Mouse (Mus musculus) left cerebral cortex, postnatal 36 days (tissue): ENCODE results near the gene Gm9936. TPM values are rescaled to one million over a fixed set of nuclear protein-coding genes. Genes with fewer than 3 reads are reported as not detected.

Experiments
- microRNA-seq: library from miRNA; unstranded; fragments of <30 nt; microRNA quantifications from one replicate; pipeline ENCODE4 v1.2.0, GENCODE M21; 2022
- total RNA-seq, 2 experiments: library from RNA; stranded (reverse); gene quantifications; 2 replicates each; pipeline ENCODE4 v1.2.3; 2021

The Gm9936 gene
- total RNA-seq, 2 experiments from 2014 or later = 1.00 to 1.0 TPM

Small RNA genes within 50 kb of the gene (microRNA-seq; reads per million reads assigned to microRNA genes)
- gene Mir6240 = 5.1 reads per million, percentile 17 among the genes with 10 or more reads in this experiment

Other genes starting within 250 kb of the Gm9936 start
- gene Trpv4, start 200.3 kb downstream of the Gm9936 start, total RNA-seq = 1 to 10 TPM; 1.5 to 2.6 TPM
- gene Gltp, start 167.7 kb downstream of the Gm9936 start, total RNA-seq = 10 to 100 TPM; 24.3 to 32.4 TPM
- gene Tchp, start 150.9 kb downstream of the Gm9936 start, total RNA-seq = 10 to 100 TPM in 1 of 2 experiments, 1 to 10 TPM in 1; 8.6 to 15.5 TPM
- gene Ankrd13a, start 84.0 kb downstream of the Gm9936 start, total RNA-seq = 10 to 100 TPM; 34.7 to 35.4 TPM
- gene Git2, start 83.2 kb downstream of the Gm9936 start, total RNA-seq = 10 to 100 TPM; 32.0 to 46.1 TPM
- 100 to 1,000 TPM; 169 to 176 TPM for gene 1500011B03Rik, start 35.2 kb downstream of the Gm9936 start, total RNA-seq
- not detected for gene 4930519G04Rik, start 5.0 kb downstream of the Gm9936 start, total RNA-seq
- gene Oasl2, start 38.3 kb upstream of the Gm9936 start, total RNA-seq = 1 to 10 TPM; 1.2 to 3.3 TPM
- gene Oasl1, start 64.6 kb upstream of the Gm9936 start, total RNA-seq = not detected
- 100 to 1,000 TPM; 203 to 243 TPM for gene 2210016L21Rik, start 83.5 kb upstream of the Gm9936 start, total RNA-seq
- not detected for gene Hnf1a, start 112.4 kb upstream of the Gm9936 start, total RNA-seq
- 10 to 100 TPM; 87.1 to 96.8 TPM for gene Sppl3, start 152.5 kb upstream of the Gm9936 start, total RNA-seq
- gene Gm10401, start 239.6 kb upstream of the Gm9936 start, total RNA-seq = not detected